Mouse (Mus musculus): ENCODE results near the gene Fam199x. TPM values are rescaled to one million over a fixed set of nuclear protein-coding genes. Genes with fewer than 3 reads are reported as not detected.

Fam199x gene
- 3.5 TPM for polyA plus RNA-seq (2014; fragmentation: Illumina TruSeq; extraction: RNeasy Lipid Tissue Mini Kit (QIAGEN cat#74804); ENCODE audit: low read depth, low replicate concordance)

DNA sequence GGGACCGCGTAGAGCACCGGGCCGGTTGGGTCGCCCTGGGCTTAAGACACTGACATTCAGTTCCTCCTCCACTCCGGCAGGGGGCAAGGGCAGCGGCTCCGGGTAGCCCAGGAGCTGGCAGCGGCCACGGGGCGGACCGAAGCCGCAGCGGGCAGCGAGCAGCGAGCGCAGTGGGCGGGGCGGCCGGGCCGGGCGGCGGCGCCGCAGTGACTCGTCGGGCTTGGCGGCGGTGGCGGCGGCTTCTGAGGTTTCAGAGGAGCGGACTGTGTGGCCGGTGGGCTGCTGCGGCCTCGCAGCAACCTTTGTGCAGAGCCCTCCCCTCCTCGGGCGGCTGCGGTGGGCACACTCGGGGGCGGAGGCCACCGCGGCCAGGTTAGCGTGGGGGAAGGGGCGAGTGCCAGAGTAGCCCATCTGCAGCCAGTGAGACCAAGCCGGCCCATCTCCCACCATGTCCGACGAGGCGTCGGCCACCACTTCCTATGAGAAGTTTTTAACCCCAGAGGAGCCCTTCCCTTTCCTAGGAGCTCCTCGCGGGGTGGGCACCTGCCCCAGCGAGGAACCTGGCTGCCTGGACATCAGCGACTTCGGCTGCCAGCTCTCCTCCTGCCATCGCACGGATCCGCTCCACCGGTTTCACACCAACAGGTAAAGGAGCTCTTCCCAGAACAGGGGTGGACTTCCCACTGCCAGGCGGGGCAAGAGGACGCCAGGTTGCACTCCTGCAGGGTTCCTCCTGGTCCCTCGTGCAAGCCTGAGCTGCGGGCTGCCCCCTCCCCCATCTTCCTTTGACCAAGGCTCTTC lies at the start of gene Fam199x:
Gene Fam199x, plus strand, starts transcription at position 170 of the 801 bp plus-strand sequence.

DNA sequence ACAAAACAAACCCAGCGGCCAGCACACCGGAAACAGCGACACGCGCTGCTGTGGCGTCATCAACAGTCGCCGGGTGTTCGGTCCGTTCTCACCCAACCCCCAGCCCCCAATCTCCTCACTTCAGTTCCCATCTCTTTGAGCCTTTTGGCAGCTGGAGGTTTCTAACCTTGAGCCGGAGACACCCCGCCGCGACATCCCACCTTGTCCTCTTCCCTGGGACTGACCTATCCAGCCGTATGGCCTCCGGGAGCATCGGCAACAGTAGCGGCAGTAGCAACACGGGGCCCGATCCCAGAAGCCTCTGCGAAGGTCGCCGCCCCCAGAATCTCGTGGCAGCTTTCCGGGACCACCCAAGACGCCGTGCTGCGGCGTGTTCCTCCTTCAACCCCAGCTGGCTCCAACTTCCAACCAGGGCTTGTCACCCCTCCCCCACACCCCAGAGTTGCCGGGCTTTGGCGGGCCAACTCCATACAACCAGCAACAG lies 11.4 kb upstream of the Fam199x start, which contains the start of gene Slc25a53:
Gene Slc25a53, minus strand, starts transcription at position 303 of the 484 bp plus-strand sequence.

DNA sequence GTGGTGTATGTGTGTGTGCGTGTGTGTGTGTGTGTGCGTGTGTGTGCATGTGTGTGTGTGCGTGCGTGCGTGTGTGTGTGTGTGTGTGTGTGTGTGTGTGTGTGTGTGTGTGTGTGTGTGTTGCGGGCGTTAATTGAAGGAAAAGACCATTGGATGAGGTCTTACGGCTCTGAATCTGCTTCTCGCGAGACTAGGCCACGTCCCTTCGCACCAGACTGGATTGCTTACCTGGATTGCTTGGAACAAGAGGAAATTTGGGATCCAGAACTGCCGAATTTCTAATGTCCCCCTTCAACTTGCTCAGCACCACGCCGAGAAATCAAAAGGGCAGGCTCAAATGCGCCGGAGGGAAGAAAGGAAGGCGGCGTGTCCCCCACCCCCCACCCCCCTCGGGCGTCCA lies 72.3 kb downstream of the Fam199x start, which contains the start of gene Esx1:
Gene Esx1, minus strand, starts transcription at position 366 of the 400 bp plus-strand sequence.

Other genes with a start within 250 kb of the Fam199x start
- gene Plp1, start 226.9 kb upstream of the Fam199x start, polyA plus RNA-seq (2014; fragmentation: Illumina TruSeq; extraction: RNeasy Lipid Tissue Mini Kit (QIAGEN cat#74804); ENCODE audit: low read depth, low replicate concordance): 4.8 TPM
- 0.37 TPM for gene Rab9b, start 180.8 kb upstream of the Fam199x start, polyA plus RNA-seq (2014; fragmentation: Illumina TruSeq; extraction: RNeasy Lipid Tissue Mini Kit (QIAGEN cat#74804); ENCODE audit: low read depth, low replicate concordance)
- gene H2bfm, start 122.3 kb upstream of the Fam199x start, polyA plus RNA-seq (2014; fragmentation: Illumina TruSeq; extraction: RNeasy Lipid Tissue Mini Kit (QIAGEN cat#74804); ENCODE audit: low read depth, low replicate concordance): not detected
- gene Tmsb15b2, start 74.1 kb upstream of the Fam199x start, polyA plus RNA-seq (2014; fragmentation: Illumina TruSeq; extraction: RNeasy Lipid Tissue Mini Kit (QIAGEN cat#74804); ENCODE audit: low read depth, low replicate concordance): 16.2 TPM
- gene Tmsb15l, start 72.7 kb upstream of the Fam199x start, polyA plus RNA-seq (2014; fragmentation: Illumina TruSeq; extraction: RNeasy Lipid Tissue Mini Kit (QIAGEN cat#74804); ENCODE audit: low read depth, low replicate concordance): 3.9 TPM
- gene Tmsb15b1, start 72.7 kb upstream of the Fam199x start, polyA plus RNA-seq (2014; fragmentation: Illumina TruSeq; extraction: RNeasy Lipid Tissue Mini Kit (QIAGEN cat#74804); ENCODE audit: low read depth, low replicate concordance): 18.0 TPM
- gene Zcchc18, start 56.4 kb upstream of the Fam199x start, polyA plus RNA-seq (2014; fragmentation: Illumina TruSeq; extraction: RNeasy Lipid Tissue Mini Kit (QIAGEN cat#74804); ENCODE audit: low read depth, low replicate concordance): 4.3 TPM
- gene Slc25a53, start 11.3 kb upstream of the Fam199x start, polyA plus RNA-seq (2014; fragmentation: Illumina TruSeq; extraction: RNeasy Lipid Tissue Mini Kit (QIAGEN cat#74804); ENCODE audit: low read depth, low replicate concordance): 7.4 TPM
- 0.25 TPM for gene Esx1, start 72.5 kb downstream of the Fam199x start, polyA plus RNA-seq (2014; fragmentation: Illumina TruSeq; extraction: RNeasy Lipid Tissue Mini Kit (QIAGEN cat#74804); ENCODE audit: low read depth, low replicate concordance)